Comparison of ENCODE assay signal across 7 mouse cellular contexts in the genomic region with DNA sequence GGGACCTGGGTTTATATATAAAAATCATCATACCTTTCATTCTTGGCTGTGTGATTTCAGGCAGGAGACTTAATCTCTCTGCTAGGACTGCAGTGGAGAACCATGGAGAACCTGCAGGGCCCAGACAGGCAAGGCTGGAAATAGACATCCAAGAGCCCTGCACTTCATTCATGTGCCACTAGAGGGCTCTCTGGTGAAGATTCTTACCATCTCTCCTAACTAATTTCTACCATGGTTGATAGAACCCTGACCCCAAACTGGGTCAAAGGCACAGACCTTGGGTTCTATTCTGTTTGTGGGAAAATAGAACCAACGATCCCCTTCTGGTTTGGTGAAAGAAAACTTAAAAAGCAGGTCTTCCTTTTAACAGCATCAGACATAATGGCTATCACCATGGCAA. TPM values are rescaled to one million over a fixed set of nuclear protein-coding genes. Genes with fewer than 3 reads are reported as not detected.
DNase-seq lines count a peak whose midpoint lies in the region; ATAC-seq and TF ChIP-seq lines count a peak whose summit lies in the region.

No protein-coding gene starts in this region.

- H3K4me2 ChIP-seq in embryonic facial prominence, embryonic 11.5 days (ENCODE audit: low read depth, low read length): no peak overlapping the region
- H3K4me2 ChIP-seq in intestine, embryonic 14.5 days (ENCODE audit: low read length): no peak overlapping the region

- TF ChIP-seq POLR2A in testis, adult 2 months (IDR thresholded peaks at IDR 0.05; ENCODE audit: control insufficient read depth, low read depth, low read length): no peak
- TF ChIP-seq POLR2A in lung, adult 2 months (IDR thresholded peaks at IDR 0.05; ENCODE audit: borderline replicate concordance, extremely low read depth, low read depth, low read length): no peak

- H3K9ac ChIP-seq in embryonic facial prominence, embryonic 11.5 days (replicated peaks; ENCODE audit: low read length): no peak overlapping the region
- H3K9ac ChIP-seq in intestine, embryonic 14.5 days (ENCODE audit: low read length): no peak overlapping the region

- no peaks in the 10 kb centered on the region for H3K9me3 ChIP-seq in embryonic facial prominence, embryonic 11.5 days (replicated peaks; ENCODE audit: control insufficient read depth, low read length)
- no peaks in the 10 kb centered on the region for H3K9me3 ChIP-seq in intestine, embryonic 14.5 days (ENCODE audit: control insufficient read depth, low read length)

- no peaks in the 10 kb centered on the region for H3K27me3 ChIP-seq in testis, adult 2 months (ENCODE audit: control insufficient read depth, insufficient read depth, low read length)
- H3K27me3 ChIP-seq in embryonic facial prominence, embryonic 11.5 days (ENCODE audit: control insufficient read depth, insufficient read depth, low read length): no peaks in the 10 kb centered on the region
- no peaks in the 10 kb centered on the region for H3K27me3 ChIP-seq in intestine, embryonic 14.5 days (replicated peaks; ENCODE audit: control insufficient read depth, insufficient read depth, low read length)

- 8% methylated on average over 1 of the region's 1 CpGs for WGBS in embryonic facial prominence, embryonic 11.5 days
- WGBS in intestine, embryonic 14.5 days: 5% methylated on average over 1 of the region's 1 CpGs
- 17% methylated on average over 1 of the region's 1 CpGs for WGBS in lung, adult 2 months

- H3K4me1 ChIP-seq in testis, adult 2 months (ENCODE audit: control insufficient read depth, insufficient read depth, low read length): peaks cover 9% of the 10 kb centered on the region
- no peaks in the 10 kb centered on the region for H3K4me1 ChIP-seq in embryonic facial prominence, embryonic 11.5 days (ENCODE audit: control insufficient read depth, insufficient read depth, low read length)
- H3K4me1 ChIP-seq in intestine, embryonic 14.5 days (replicated peaks; ENCODE audit: control insufficient read depth, insufficient read depth, low read length): no peaks in the 10 kb centered on the region
- no peaks in the 10 kb centered on the region for H3K4me1 ChIP-seq in lung, adult 2 months (ENCODE audit: control insufficient read depth, insufficient read depth, low read length)

- no peak for DNase-seq in testis, postnatal 14 days (ENCODE audit: low spot score)
- DNase-seq in adrenal gland, postnatal 25 days: peak; percentile 55
- DNase-seq in embryonic facial prominence, embryonic 11.5 days (ENCODE audit: low spot score): peak; percentile 83
- peak; percentile 87 for DNase-seq in intestine, embryonic 14.5 days (ENCODE audit: low spot score)
- DNase-seq in lung, adult 2 months: peak; percentile 56
- DNase-seq in right cerebral cortex, postnatal 10 days (ENCODE audit: low spot score in 2 of 2): peak; percentile 85 to 86

- H3K4me3 ChIP-seq in testis, adult 2 months (ENCODE audit: control insufficient read depth, low read depth, low read length): peak overlapping the region; percentile 45
- no peak overlapping the region for H3K4me3 ChIP-seq in embryonic facial prominence, embryonic 11.5 days (ENCODE audit: low read depth, low read length)
- H3K4me3 ChIP-seq in intestine, embryonic 14.5 days (ENCODE audit: low read depth, low read length): no peak overlapping the region
- no peak overlapping the region for H3K4me3 ChIP-seq in lung, adult 2 months (replicated peaks; ENCODE audit: extremely low read depth, low read depth, low read length)

- H3K36me3 ChIP-seq in testis, adult 2 months (ENCODE audit: control insufficient read depth, insufficient read depth, low read length): no peaks in the 10 kb centered on the region
- H3K36me3 ChIP-seq in embryonic facial prominence, embryonic 11.5 days (replicated peaks; ENCODE audit: control insufficient read depth, insufficient read depth, low read depth, low read length): no peaks in the 10 kb centered on the region
- no peaks in the 10 kb centered on the region for H3K36me3 ChIP-seq in intestine, embryonic 14.5 days (ENCODE audit: control insufficient read depth, insufficient read depth, low read length)

- TF ChIP-seq CTCF in testis, adult 2 months (IDR thresholded peaks at IDR 0.05; ENCODE audit: control insufficient read depth, insufficient read depth, insufficient replicate concordance, low read depth, low read length): peak; percentile 54; the same call in 1 of the 2 replicates
- peak; percentile 63 for TF ChIP-seq CTCF in lung, adult 2 months (IDR thresholded peaks at IDR 0.05; ENCODE audit: insufficient read depth, low read length)

- no peak overlapping the region for H3K27ac ChIP-seq in testis, adult 2 months (ENCODE audit: control insufficient read depth, insufficient read depth, low read depth, low read length)
- no peak overlapping the region for H3K27ac ChIP-seq in embryonic facial prominence, embryonic 11.5 days (replicated peaks; ENCODE audit: low read depth, low read length)
- H3K27ac ChIP-seq in intestine, embryonic 14.5 days (ENCODE audit: low read depth): no peak overlapping the region

- no peak for ATAC-seq in embryonic facial prominence, embryonic 11.5 days (replicated peaks; ENCODE audit: insufficient number of reproducible peaks, low FRiP score, low TSS enrichment, low read depth)
- no peak for ATAC-seq in intestine, embryonic 14.5 days (replicated peaks; ENCODE audit: low FRiP score, low TSS enrichment, low read depth)

RNA-seq across cellular contexts. Expression of gene Calm3, which starts 6.9 kb away (rescaled TPM):
- 433 and 509 TPM in 2 replicates for polyA plus RNA-seq in testis, adult 2 months (2012; rRNA removed)
- total RNA-seq in adrenal gland, postnatal 25 days (2021): 242 and 255 TPM in 2 replicates
- 227 and 237 TPM in 2 replicates for polyA plus RNA-seq in embryonic facial prominence, embryonic 11.5 days (2014; fragmentation: Nextera tagmentation; extraction: Ambion mirVana)
- polyA plus RNA-seq in intestine, embryonic 14.5 days (2014; fragmentation: Nextera tagmentation; extraction: Ambion mirVana): 184 and 190 TPM in 2 replicates
- 279 and 310 TPM in 2 replicates for polyA plus RNA-seq in lung, adult 2 months (2012; rRNA removed)

RNA-seq across cellular contexts. Expression of gene Pnmal2, which starts 13.6 kb away (rescaled TPM):
- polyA plus RNA-seq in testis, adult 2 months (2012; rRNA removed): 34.2 and 41.6 TPM in 2 replicates
- total RNA-seq in adrenal gland, postnatal 25 days (2021): 26.9 and 36.1 TPM in 2 replicates
- polyA plus RNA-seq in embryonic facial prominence, embryonic 11.5 days (2014; fragmentation: Nextera tagmentation; extraction: Ambion mirVana): 3.7 and 4.2 TPM in 2 replicates
- 4.1 and 5.3 TPM in 2 replicates for polyA plus RNA-seq in intestine, embryonic 14.5 days (2014; fragmentation: Nextera tagmentation; extraction: Ambion mirVana)
- 2.0 and 3.2 TPM in 2 replicates for polyA plus RNA-seq in lung, adult 2 months (2012; rRNA removed)

RNA-seq across cellular contexts. Expression of gene Ptgir, which starts 24.6 kb away (rescaled TPM):
- 0.20 and 0.26 TPM in 2 replicates for polyA plus RNA-seq in testis, adult 2 months (2012; rRNA removed)
- total RNA-seq in adrenal gland, postnatal 25 days (2021): 1.5 and 1.6 TPM in 2 replicates
- polyA plus RNA-seq in embryonic facial prominence, embryonic 11.5 days (2014; fragmentation: Nextera tagmentation; extraction: Ambion mirVana): 0.87 and 1.1 TPM in 2 replicates
- 2.2 and 2.3 TPM in 2 replicates for polyA plus RNA-seq in intestine, embryonic 14.5 days (2014; fragmentation: Nextera tagmentation; extraction: Ambion mirVana)
- 9.8 and 10.4 TPM in 2 replicates for polyA plus RNA-seq in lung, adult 2 months (2012; rRNA removed)

RNA-seq across cellular contexts. Expression of gene Pnmal1, which starts 28.6 kb away (rescaled TPM):
- polyA plus RNA-seq in testis, adult 2 months (2012; rRNA removed): 7.6 and 7.8 TPM in 2 replicates
- 4.3 and 5.4 TPM in 2 replicates for total RNA-seq in adrenal gland, postnatal 25 days (2021)
- polyA plus RNA-seq in embryonic facial prominence, embryonic 11.5 days (2014; fragmentation: Nextera tagmentation; extraction: Ambion mirVana): 5.3 and 6.6 TPM in 2 replicates
- polyA plus RNA-seq in intestine, embryonic 14.5 days (2014; fragmentation: Nextera tagmentation; extraction: Ambion mirVana): 3.7 and 4.1 TPM in 2 replicates
- not detected in 2 replicates for polyA plus RNA-seq in lung, adult 2 months (2012; rRNA removed)

RNA-seq across cellular contexts. Expression of gene Gng8, which starts 39.3 kb away (rescaled TPM):
- 9.5 and 10.3 TPM in 2 replicates for polyA plus RNA-seq in testis, adult 2 months (2012; rRNA removed)
- total RNA-seq in adrenal gland, postnatal 25 days (2021): 0.70 TPM in 1 of 2 replicates, not detected in the other
- polyA plus RNA-seq in embryonic facial prominence, embryonic 11.5 days (2014; fragmentation: Nextera tagmentation; extraction: Ambion mirVana): 16.0 and 19.8 TPM in 2 replicates
- polyA plus RNA-seq in intestine, embryonic 14.5 days (2014; fragmentation: Nextera tagmentation; extraction: Ambion mirVana): 12.5 and 13.9 TPM in 2 replicates
- polyA plus RNA-seq in lung, adult 2 months (2012; rRNA removed): 12.5 and 27.7 TPM in 2 replicates
